Mouse (Mus musculus) MEL (cell line): ENCODE measurements around the gene Lmo2. TPM values are rescaled to one million over a fixed set of nuclear protein-coding genes. Genes with fewer than 3 reads are reported as not detected.

Experiments
- DNase-seq: peaks from one replicate; pipeline ENCODE4 v3.0.0; 2011; ENCODE audit warnings: low read depth, low spot score
- H3K27ac ChIP-seq: 2 replicates; pipeline ENCODE4 v1.5.1; 2012; ENCODE audit warnings: low read depth, mild to moderate bottlenecking, control low read depth, low read length, moderate library complexity; ENCODE audit not compliant: control insufficient read depth
- H3K27me3 ChIP-seq, 2 experiments: fragments of 150-350 bp in 1 of 2; sonication (generic) in 1 of 2; 2 replicates each; pipeline ENCODE4 v1.6.1; 2012; ENCODE audit warnings: low read length in 2 of 2, mild to moderate bottlenecking in 2 of 2, improper control_type of control experiment in 1 of 2, moderate library complexity in 1 of 2; ENCODE audit not compliant: insufficient read depth in 2 of 2, control insufficient read depth in 1 of 2
- H3K36me3 ChIP-seq, 2 experiments: 2 replicates each; pipeline ENCODE4 v1.6.1; 2012 to 2014; ENCODE audit warnings: low read length in 2 of 2, improper control_type of control experiment in 1 of 2, inconsistent platforms in 1 of 2, mild to moderate bottlenecking in 1 of 2; ENCODE audit not compliant: insufficient read depth in 2 of 2, control insufficient read depth in 1 of 2
- H3K4me1 ChIP-seq, 2 experiments: fragments of 150-350 bp in 1 of 2; sonication (generic) in 1 of 2; 2 replicates each; pipeline ENCODE4 v1.6.1; 2012; ENCODE audit warnings: low read length in 2 of 2, improper control_type of control experiment in 1 of 2, mild to moderate bottlenecking in 1 of 2; ENCODE audit not compliant: insufficient read depth in 2 of 2, control insufficient read depth in 1 of 2
- H3K4me3 ChIP-seq, 2 experiments: fragments of 150-350 bp in 1 of 2; sonication (generic) in 1 of 2; 2 replicates each; pipeline ENCODE4 v1.5.1; 2012; ENCODE audit warnings: low read depth in 2 of 2, low read length in 2 of 2, mild to moderate bottlenecking in 2 of 2, moderate library complexity in 2 of 2, control low read depth in 1 of 2, improper control_type of control experiment in 1 of 2; ENCODE audit not compliant: control insufficient read depth in 1 of 2, insufficient read depth in 1 of 2
- H3K79me2 ChIP-seq: 2 replicates; pipeline ENCODE4 v1.6.1; 2012; ENCODE audit warnings: mild to moderate bottlenecking, low read length, moderate library complexity; ENCODE audit not compliant: control insufficient read depth, poor library complexity, insufficient read depth
- H3K9ac ChIP-seq: 2 replicates; pipeline ENCODE4 v1.6.1; 2012; ENCODE audit warnings: low read depth, mild to moderate bottlenecking, control low read depth, low read length, moderate library complexity; ENCODE audit not compliant: control insufficient read depth, poor library complexity, severe bottlenecking
- H3K9me3 ChIP-seq: fragments of 150-350 bp; sonication (generic); replicated peaks from 2 replicates; pipeline ENCODE4 v1.6.1; 2012; ENCODE audit warnings: mild to moderate bottlenecking, low read length, improper control_type of control experiment, moderate library complexity; ENCODE audit not compliant: insufficient read depth
- CHD1 ChIP-seq: IDR thresholded peaks from 2 replicates; pipeline ENCODE4 v1.6.1; 2012; ENCODE audit warnings: low read depth, mild to moderate bottlenecking, inconsistent platforms, low read length, improper control_type of control experiment
- CHD2 ChIP-seq: IDR thresholded peaks from 2 replicates; pipeline ENCODE4 v1.6.1; 2011; ENCODE audit warnings: low read length, improper control_type of control experiment
- CTCF ChIP-seq, 3 experiments: IDR thresholded peaks in 2 of 3; conservative IDR thresholded peaks in 1 of 3; 2 replicates each; pipeline ENCODE4 v1.5.1; 2011 to 2012; ENCODE audit warnings: low read length in 3 of 3, low read depth in 2 of 3, mild to moderate bottlenecking in 2 of 3, improper control_type of control experiment in 1 of 3, inconsistent platforms in 1 of 3, mixed read lengths in 1 of 3, moderate library complexity in 1 of 3; ENCODE audit not compliant: control insufficient read depth in 1 of 3, insufficient read depth in 1 of 3, poor library complexity in 1 of 3, severe bottlenecking in 1 of 3
- E2F4 ChIP-seq: IDR thresholded peaks from 2 replicates; pipeline ENCODE4 v1.6.1; 2011; ENCODE audit warnings: low read depth, low read length, improper control_type of control experiment, borderline replicate concordance
- EP300 ChIP-seq, 2 experiments: IDR thresholded peaks; 2 replicates each; pipeline ENCODE4 v1.6.1; 2011; ENCODE audit warnings: improper control_type of control experiment in 2 of 2, low read length in 2 of 2, low read depth in 1 of 2, mild to moderate bottlenecking in 1 of 2
- GABPA ChIP-seq: IDR thresholded peaks from 2 replicates; pipeline ENCODE4 v1.6.1; 2012; ENCODE audit warnings: low read depth, mild to moderate bottlenecking, inconsistent platforms, low read length, improper control_type of control experiment, moderate library complexity
- GATA1 ChIP-seq: IDR thresholded peaks from 2 replicates; pipeline ENCODE4 v1.6.1; 2011; ENCODE audit warnings: low read depth, low read length, improper control_type of control experiment
- KAT2A ChIP-seq: conservative IDR thresholded peaks from 2 replicates; pipeline ENCODE4 v1.6.1; 2012; ENCODE audit warnings: low read depth, low read length, improper control_type of control experiment, inconsistent platforms
- MAFK ChIP-seq: IDR thresholded peaks from 2 replicates; pipeline ENCODE4 v1.6.1; 2011; ENCODE audit warnings: low read depth, mild to moderate bottlenecking, low read length, improper control_type of control experiment, borderline replicate concordance
- MAX ChIP-seq: IDR thresholded peaks from 2 replicates; pipeline ENCODE4 v1.6.1; 2011; ENCODE audit warnings: low read length, improper control_type of control experiment
- MAZ ChIP-seq: IDR thresholded peaks from 2 replicates; pipeline ENCODE4 v1.6.1; 2012; ENCODE audit warnings: low read depth, mild to moderate bottlenecking, inconsistent platforms, low read length, improper control_type of control experiment
- MXI1 ChIP-seq: IDR thresholded peaks from 2 replicates; pipeline ENCODE4 v1.6.1; 2011; ENCODE audit warnings: mild to moderate bottlenecking, low read depth, low read length, improper control_type of control experiment
- NELFE ChIP-seq: IDR thresholded peaks from 2 replicates; pipeline ENCODE4 v1.6.1; 2011; ENCODE audit warnings: low read depth, low read length, improper control_type of control experiment
- NRF1 ChIP-seq: IDR thresholded peaks from 2 replicates; pipeline ENCODE4 v1.6.1; 2014; ENCODE audit warnings: low read depth, mild to moderate bottlenecking, inconsistent platforms, low read length, improper control_type of control experiment, moderate library complexity; ENCODE audit not compliant: poor library complexity, insufficient read depth, severe bottlenecking
- POLR2AphosphoS2 ChIP-seq: IDR thresholded peaks from 2 replicates; pipeline ENCODE4 v1.6.1; 2011; ENCODE audit warnings: low read length, improper control_type of control experiment
- RAD21 ChIP-seq: IDR thresholded peaks from 2 replicates; pipeline ENCODE4 v1.6.1; 2011; ENCODE audit warnings: mild to moderate bottlenecking, low read depth, low read length, improper control_type of control experiment
- RCOR1 ChIP-seq: IDR thresholded peaks from 2 replicates; pipeline ENCODE4 v1.6.1; 2012; ENCODE audit warnings: low read depth, mild to moderate bottlenecking, inconsistent platforms, low read length, improper control_type of control experiment
- SMC3 ChIP-seq: IDR thresholded peaks from 2 replicates; pipeline ENCODE4 v1.6.1; 2011; ENCODE audit warnings: low read depth, low read length, improper control_type of control experiment
- TBP ChIP-seq: IDR thresholded peaks from 2 replicates; pipeline ENCODE4 v1.8.0; 2011; ENCODE audit warnings: low read depth, low read length, improper control_type of control experiment
- TCF12 ChIP-seq: IDR thresholded peaks from 2 replicates; pipeline ENCODE4 v1.6.1; 2014; ENCODE audit warnings: low read depth, mild to moderate bottlenecking, inconsistent platforms, low read length, improper control_type of control experiment, moderate library complexity
- USF1 ChIP-seq: IDR thresholded peaks from 2 replicates; pipeline ENCODE4 v1.6.1; 2014; ENCODE audit warnings: low read depth, mild to moderate bottlenecking, inconsistent platforms, low read length, improper control_type of control experiment, moderate library complexity
- polyA plus RNA-seq, 2 experiments: library from polyadenylated mRNA; stranded (reverse) in 1 of 2; unstranded in 1 of 2; fragments of >175 nt in 1 of 2; fragments of >200 nt in 1 of 2; gene quantifications; 2 replicates each; pipeline versions ENCODE4 v1.2.1 to v1.2.4; 2012; ENCODE audit warnings: low replicate concordance in 2 of 2, low read depth in 1 of 2; ENCODE audit not compliant: insufficient read length in 2 of 2, insufficient read depth in 1 of 2, missing spikeins in 1 of 2
- total RNA-seq: library from RNA; depleted of rRNA; stranded (reverse); fragments of 300-350 nt; gene quantifications from 2 replicates; pipeline ENCODE4 v1.2.3, GENCODE M21; 2012

Gene Lmo2
- total and polyA plus RNA-seq, 3 experiments = 96.2 to 278 (median 184) TPM

DNA sequence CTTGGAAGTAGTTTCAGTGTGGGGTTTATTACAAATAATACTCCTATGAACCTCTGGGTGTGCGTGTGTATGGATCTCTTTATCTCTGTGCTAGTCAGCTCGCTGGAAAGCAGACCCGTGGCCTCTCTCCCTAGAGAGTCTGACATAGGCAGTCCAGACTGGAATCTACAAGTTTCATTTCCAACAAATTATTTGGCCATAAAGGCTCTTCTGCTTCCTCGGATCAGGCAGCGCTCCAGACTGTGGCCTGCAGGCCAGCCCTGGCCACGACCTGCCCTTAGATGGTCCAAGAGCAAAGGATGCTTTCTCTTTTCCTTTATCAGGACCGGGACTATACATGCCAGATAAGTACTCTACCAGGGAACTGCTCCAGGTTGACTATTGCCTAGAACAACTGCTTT, 26.3 kb upstream of the Lmo2 start:
- H3K79me2 ChIP-seq = no peaks in the 10 kb centered on the region; the same call in 1 of the 2 replicates
- H3K4me3 ChIP-seq = peak overlapping the region; percentile 43 to 72
- peak overlapping the region; percentile 83 for H3K27ac ChIP-seq
- no peaks in the 10 kb centered on the region for H3K27me3 ChIP-seq
- H3K4me1 ChIP-seq = peaks cover 13 to 28% of the 10 kb centered on the region in 2 experiments
- H3K9ac ChIP-seq = peak overlapping the region; percentile 69
- H3K9me3 ChIP-seq = no peaks in the 10 kb centered on the region
- peaks cover 0 to 10% of the 10 kb centered on the region in 2 experiments; a peak in 2 of 4 replicates for H3K36me3 ChIP-seq
- DNase-seq = peak; percentile 69
- no peak for TF ChIP-seq RCOR1
- peak; percentile 61 for TF ChIP-seq GATA1

GRCm38 (mm10) chr2:103932025-103932424, 25.8 kb upstream of the Lmo2 start:
- no peak for TF ChIP-seq GABPA
- TF ChIP-seq RAD21 = no peak
- TF ChIP-seq USF1 = no peak
- no peak for TF ChIP-seq MAX
- TF ChIP-seq NELFE = 0 out of 2 replicates have a peak, but pooled peaks have one; percentile 15
- TF ChIP-seq MXI1 = 0 out of 2 replicates have a peak, but pooled peaks have one; percentile 7
- no peak for TF ChIP-seq CHD2
- TF ChIP-seq E2F4 = no peak
- no peak for TF ChIP-seq TBP
- TF ChIP-seq KAT2A = no peak
- no peak for TF ChIP-seq MAFK
- no peak for TF ChIP-seq CTCF (IDR thresholded peaks at IDR 0.05 in 2 of 3, conservative IDR thresholded peaks at IDR 0.05 in 1 of 3; ENCODE audit: control insufficient read depth in 1 of 3, insufficient read depth in 1 of 3, low read depth in 2 of 3, low read length in 3 of 3, poor library complexity in 1 of 3, severe bottlenecking in 1 of 3)
- TF ChIP-seq GATA1 = no peak
- TF ChIP-seq CHD1 = no peak; the same call in 1 of the 2 replicates
- peak overlapping the region; percentile 83 for H3K27ac ChIP-seq
- DNase-seq = peak; percentile 73
- peaks cover 11 to 23% of the 10 kb centered on the region in 2 experiments for H3K4me1 ChIP-seq
- H3K27me3 ChIP-seq = no peaks in the 10 kb centered on the region
- H3K9ac ChIP-seq = peak overlapping the region; percentile 69
- peaks cover 0 to 9% of the 10 kb centered on the region in 2 experiments; a peak in 2 of 4 replicates for H3K36me3 ChIP-seq
- peak overlapping the region; percentile 43 to 72 for H3K4me3 ChIP-seq
- H3K79me2 ChIP-seq = no peaks in the 10 kb centered on the region; the same call in 1 of the 2 replicates
- no peaks in the 10 kb centered on the region for H3K9me3 ChIP-seq

- Histone ChIP-seq H3K4me1 (peaks cover 11 to 22% of the 10 kb centered on the region in 2 experiments), H3K4me3 (peak overlapping the region; percentile 16 to 43), H3K36me3 (peaks cover 0 to 9% of the 10 kb centered on the region in 2 experiments; a peak in 2 of 4 replicates), H3K27me3 (no peaks in the 10 kb centered on the region), H3K9ac (peak overlapping the region; percentile 6), H3K9me3 (no peaks in the 10 kb centered on the region), H3K79me2 (no peaks in the 10 kb centered on the region; the same call in 1 of the 2 replicates), H3K27ac (peak overlapping the region; percentile 35; the same call in 1 of the 2 replicates)
- peak; percentile 64 for DNase-seq
- no peak for TF ChIP-seq TBP
- TF ChIP-seq GATA1 = no peak
- TF ChIP-seq NELFE = no peak; the same call in 1 of the 2 replicates
- TF ChIP-seq TCF12 = no peak
- TF ChIP-seq SMC3 = no peak
- TF ChIP-seq MAZ = no peak
- TF ChIP-seq EP300 (IDR thresholded peaks at IDR 0.05; ENCODE audit: low read depth in 1 of 2, low read length in 2 of 2) = no peak
- TF ChIP-seq POLR2AphosphoS2 = no peak
- TF ChIP-seq USF1 = no peak
- TF ChIP-seq NRF1 = no peak
Measured at GRCm38 (mm10) chr2:103932480-103932879, 25.3 kb upstream of the Lmo2 start.
